Mouse (Mus musculus): ENCODE measurements around the gene Zfp324. TPM values are rescaled to one million over a fixed set of nuclear protein-coding genes. Genes with fewer than 3 reads are reported as not detected.
A peak's percentile ranks its signal among the peaks of the same experiment; 100 is the strongest.

Gene Zfp324
- polyA plus RNA-seq, 1 experiment from 2014 or later: 12.3 TPM

GRCm38 (mm10) chr7:12940599-12940998 is 25.0 kb upstream of the Zfp324 start:
- no peaks in the 10 kb centered on the region for H3K36me3 ChIP-seq (ENCODE audit: poor library complexity, severe bottlenecking)
- no peak overlapping the region for H3K27ac ChIP-seq
- H3K4me2 ChIP-seq: no peak overlapping the region
- 80% methylated on average over 4 of the region's 4 CpGs for WGBS
- H3K27me3 ChIP-seq: no peaks in the 10 kb centered on the region
- no peak overlapping the region for H3K4me3 ChIP-seq
- no peaks in the 10 kb centered on the region for H3K9me3 ChIP-seq (replicated peaks)
- H3K4me1 ChIP-seq: no peaks in the 10 kb centered on the region
- no peak overlapping the region for H3K9ac ChIP-seq
- no peak for ATAC-seq

GRCm38 (mm10) chr7:12943488-12943887 is 22.1 kb upstream of the Zfp324 start:
- H3K4me1 ChIP-seq: no peaks in the 10 kb centered on the region
- H3K9me3 ChIP-seq (replicated peaks): peaks cover 4% of the 10 kb centered on the region; the same call in 1 of the 2 replicates
- ATAC-seq: no peak
- H3K4me2 ChIP-seq: no peak overlapping the region
- H3K9ac ChIP-seq: no peak overlapping the region
- no peak overlapping the region for H3K27ac ChIP-seq
- H3K36me3 ChIP-seq (ENCODE audit: poor library complexity, severe bottlenecking): no peaks in the 10 kb centered on the region
- H3K4me3 ChIP-seq: no peak overlapping the region
- no peaks in the 10 kb centered on the region for H3K27me3 ChIP-seq

- 15% methylated on average over 35 of the region's 35 CpGs for WGBS
- H3K9me3 ChIP-seq (replicated peaks): peaks cover 4% of the 10 kb centered on the region; the same call in 1 of the 2 replicates
- H3K36me3 ChIP-seq (ENCODE audit: poor library complexity, severe bottlenecking): no peaks in the 10 kb centered on the region
- no peaks in the 10 kb centered on the region for H3K27me3 ChIP-seq
- peak overlapping the region; percentile 83 for H3K27ac ChIP-seq
- H3K4me3 ChIP-seq: peak overlapping the region; percentile 42
- peak overlapping the region; percentile 75 for H3K9ac ChIP-seq
- H3K4me1 ChIP-seq: peaks cover 12% of the 10 kb centered on the region
- ATAC-seq: peak; percentile 99
- H3K4me2 ChIP-seq: peak overlapping the region; percentile 80
These were observed 16.4 kb upstream of the Zfp324 start for GRCm38 (mm10) chr7:12949032-12949871.

GRCm38 (mm10) chr7:12949872-12950229 is 15.8 kb upstream of the Zfp324 start:
- no peaks in the 10 kb centered on the region for H3K36me3 ChIP-seq (ENCODE audit: poor library complexity, severe bottlenecking)
- WGBS: 10% methylated on average over 16 of the region's 16 CpGs
- peak; percentile 13 for ATAC-seq
- H3K4me3 ChIP-seq: peak overlapping the region; percentile 42
- H3K4me1 ChIP-seq: peaks cover 12% of the 10 kb centered on the region
- peak overlapping the region; percentile 67 for H3K27ac ChIP-seq
- H3K4me2 ChIP-seq: peak overlapping the region; percentile 80
- H3K27me3 ChIP-seq: no peaks in the 10 kb centered on the region
- H3K9ac ChIP-seq: peak overlapping the region; percentile 75
- peaks cover 4% of the 10 kb centered on the region; the same call in 1 of the 2 replicates for H3K9me3 ChIP-seq (replicated peaks)

GRCm38 (mm10) chr7:12954896-12955295 is 10.7 kb upstream of the Zfp324 start:
- 54% methylated on average over 3 of the region's 3 CpGs for WGBS
- no peak for ATAC-seq
- H3K4me1 ChIP-seq: peaks cover 6% of the 10 kb centered on the region

GRCm38 (mm10) chr7:12957511-12957910 is 8.1 kb upstream of the Zfp324 start:
- Histone ChIP-seq H3K9me3 (replicated peaks) (no peaks in the 10 kb centered on the region), H3K4me1 (no peaks in the 10 kb centered on the region), H3K27me3 (no peaks in the 10 kb centered on the region), H3K36me3 (ENCODE audit: poor library complexity, severe bottlenecking) (no peaks in the 10 kb centered on the region), H3K4me3 (no peak overlapping the region), H3K9ac (no peak overlapping the region), H3K27ac (no peak overlapping the region), H3K4me2 (no peak overlapping the region)
- WGBS: 69% methylated on average over 5 of the region's 5 CpGs
- no peak for ATAC-seq

More at GRCm38 (mm10) chr7:12954896-12955295, 10.7 kb upstream of the Zfp324 start:
- Histone ChIP-seq H3K4me2 (no peak overlapping the region), H3K9me3 (replicated peaks) (no peaks in the 10 kb centered on the region), H3K27me3 (no peaks in the 10 kb centered on the region), H3K27ac (no peak overlapping the region), H3K4me3 (no peak overlapping the region), H3K9ac (no peak overlapping the region), H3K36me3 (ENCODE audit: poor library complexity, severe bottlenecking) (no peaks in the 10 kb centered on the region)

GRCm38 (mm10) chr7:12958948-12959347 is 6.7 kb upstream of the Zfp324 start:
- ATAC-seq: no peak

GRCm38 (mm10) chr7:12959718-12960117 is 5.9 kb upstream of the Zfp324 start:
- Histone ChIP-seq H3K27me3 (no peaks in the 10 kb centered on the region), H3K4me3 (no peak overlapping the region), H3K36me3 (ENCODE audit: poor library complexity, severe bottlenecking) (no peaks in the 10 kb centered on the region), H3K4me1 (peaks cover under 1% of the 10 kb centered on the region; the same call in 1 of the 2 replicates), H3K27ac (no peak overlapping the region), H3K9ac (no peak overlapping the region), H3K9me3 (replicated peaks) (no peaks in the 10 kb centered on the region), H3K4me2 (no peak overlapping the region)
- WGBS: 16% methylated on average over 4 of the region's 4 CpGs
- no peak for ATAC-seq

More at GRCm38 (mm10) chr7:12958948-12959347, 6.7 kb upstream of the Zfp324 start:
- no peaks in the 10 kb centered on the region for H3K4me1 ChIP-seq
- H3K9ac ChIP-seq: no peak overlapping the region
- no peaks in the 10 kb centered on the region for H3K9me3 ChIP-seq (replicated peaks)
- H3K27me3 ChIP-seq: no peaks in the 10 kb centered on the region
- no peak overlapping the region for H3K4me3 ChIP-seq
- no peak overlapping the region for H3K27ac ChIP-seq
- H3K36me3 ChIP-seq (ENCODE audit: poor library complexity, severe bottlenecking): no peaks in the 10 kb centered on the region
- WGBS: 83% methylated on average over 4 of the region's 4 CpGs
- no peak overlapping the region for H3K4me2 ChIP-seq

GRCm38 (mm10) chr7:12961511-12962141 is 4.0 kb upstream of the Zfp324 start:
- Histone ChIP-seq H3K4me1 (peaks cover 15% of the 10 kb centered on the region), H3K4me2 (peak overlapping the region; percentile 63), H3K27ac (peak overlapping the region; percentile 83), H3K9ac (peak overlapping the region; percentile 66), H3K27me3 (no peaks in the 10 kb centered on the region), H3K36me3 (ENCODE audit: poor library complexity, severe bottlenecking) (no peaks in the 10 kb centered on the region), H3K4me3 (peak overlapping the region; percentile 39), H3K9me3 (replicated peaks) (no peaks in the 10 kb centered on the region)
- under 1% methylated on average over 29 of the region's 29 CpGs for WGBS
- ATAC-seq: peak; percentile 82

- H3K9me3 ChIP-seq (replicated peaks): no peaks in the 10 kb centered on the region
- under 1% methylated on average over 29 of the region's 29 CpGs for WGBS
- ATAC-seq: peak; percentile 57
- peak overlapping the region; percentile 90 for H3K4me3 ChIP-seq
- H3K4me2 ChIP-seq: peak overlapping the region; percentile 95
- peak overlapping the region; percentile 90 for H3K27ac ChIP-seq
- H3K27me3 ChIP-seq: no peaks in the 10 kb centered on the region
- H3K36me3 ChIP-seq (ENCODE audit: poor library complexity, severe bottlenecking): peaks cover 29% of the 10 kb centered on the region
- H3K9ac ChIP-seq: peak overlapping the region; percentile 94
- peaks cover 25% of the 10 kb centered on the region for H3K4me1 ChIP-seq
These were observed 637 bp downstream of the Zfp324 start for GRCm38 (mm10) chr7:12966104-12966845.

- Histone ChIP-seq H3K9me3 (replicated peaks) (no peaks in the 10 kb centered on the region), H3K27me3 (no peaks in the 10 kb centered on the region), H3K4me3 (no peak overlapping the region), H3K27ac (no peak overlapping the region), H3K4me1 (peaks cover 17% of the 10 kb centered on the region), H3K9ac (no peak overlapping the region), H3K36me3 (ENCODE audit: poor library complexity, severe bottlenecking) (peaks cover 55% of the 10 kb centered on the region), H3K4me2 (no peak overlapping the region)
- WGBS: 97% methylated on average over 25 of the region's 25 CpGs
- ATAC-seq: no peak
These were observed 5.3 kb downstream of the Zfp324 start for GRCm38 (mm10) chr7:12970906-12971305.
